Mouse (Mus musculus) induced T-regulatory cell, adult 2 months (primary cell): ENCODE measurements at regions not wholly inside any gene's neighbourhood (a gene's known extent, or its start where the extent isn't known, plus 50 kb on each side); places are given as distances from the start of the nearest gene placed in this dataset.

Experiments
- DNase-seq: peaks from one replicate; pipeline ENCODE4 v3.0.0-alpha.2; 2012; ENCODE audit warnings: low read depth

GRCm38 (mm10) chr2:45486530-45486929, 369.3 kb upstream of the Zeb2 start:
- no peak for DNase-seq

GRCm38 (mm10) chr2:45485477-45485876, 368.3 kb upstream of the Zeb2 start:
- DNase-seq = no peak

GRCm38 (mm10) chr2:45480671-45481070, 363.5 kb upstream of the Zeb2 start:
- no peak for DNase-seq

- no peak for DNase-seq
Measured at GRCm38 (mm10) chr2:45475996-45476395, 358.8 kb upstream of the Zeb2 start.

GRCm38 (mm10) chr2:45464306-45464705, 347.1 kb upstream of the Zeb2 start:
- no peak for DNase-seq

- no peak for DNase-seq
Measured at GRCm38 (mm10) chr2:45459410-45459809, 342.2 kb upstream of the Zeb2 start.

- DNase-seq = no peak
Measured at GRCm38 (mm10) chr2:45454811-45455210, 337.6 kb upstream of the Zeb2 start.

GRCm38 (mm10) chr2:45439146-45439545, 322.0 kb upstream of the Zeb2 start:
- no peak for DNase-seq

GRCm38 (mm10) chr2:45438739-45439138, 321.5 kb upstream of the Zeb2 start:
- no peak for DNase-seq

GRCm38 (mm10) chr2:45435261-45435980, 318.2 kb upstream of the Zeb2 start:
- no peak for DNase-seq

- DNase-seq = no peak
Measured at GRCm38 (mm10) chr2:45434789-45435188, 317.6 kb upstream of the Zeb2 start.

GRCm38 (mm10) chr2:45434169-45434568, 317.0 kb upstream of the Zeb2 start:
- DNase-seq = no peak

- no peak for DNase-seq
Measured at GRCm38 (mm10) chr2:45431366-45431765, 314.2 kb upstream of the Zeb2 start.

- no peak for DNase-seq
Measured at GRCm38 (mm10) chr2:45421774-45422173, 304.6 kb upstream of the Zeb2 start.

GRCm38 (mm10) chr2:45408136-45408535, 290.9 kb upstream of the Zeb2 start:
- no peak for DNase-seq

- no peak for DNase-seq
Measured at GRCm38 (mm10) chr2:45389902-45390492, 272.8 kb upstream of the Zeb2 start.

- DNase-seq = no peak
Measured at GRCm38 (mm10) chr2:45371268-45371667, 254.1 kb upstream of the Zeb2 start.

- DNase-seq = no peak
Measured at GRCm38 (mm10) chr2:45370615-45370968, 253.4 kb upstream of the Zeb2 start.

GRCm38 (mm10) chr2:45369914-45370614, 252.9 kb upstream of the Zeb2 start:
- no peak for DNase-seq

GRCm38 (mm10) chr2:45369432-45369831, 252.2 kb upstream of the Zeb2 start:
- no peak for DNase-seq

- no peak for DNase-seq
Measured at GRCm38 (mm10) chr2:45367436-45368193, 250.4 kb upstream of the Zeb2 start.

GRCm38 (mm10) chr2:45357266-45357665, 240.1 kb upstream of the Zeb2 start:
- no peak for DNase-seq
